Mouse (Mus musculus): Measurements from ENCODE around the gene Sbk1. TPM values are rescaled to one million over a fixed set of nuclear protein-coding genes. Genes with fewer than 3 reads are reported as not detected.

Sbk1 gene
- 10 to 100 TPM; 35.2 to 38.0 TPM for total RNA-seq (2021)
- long read RNA-seq, experiment 1, full-length matches to known transcripts, result 35 of 167 reads
- long read RNA-seq, experiment 1, partial matches to known transcripts, result 14 of 167 reads
- long read RNA-seq, experiment 1, other reads (novel, unspliced or antisense), result 118 of 167 reads
- long read RNA-seq, experiment 2, full-length matches to known transcripts, result 19 of 120 reads
- long read RNA-seq, experiment 2, partial matches to known transcripts, result 13 of 120 reads
- long read RNA-seq, experiment 2, other reads (novel, unspliced or antisense), result 88 of 120 reads

DNA sequence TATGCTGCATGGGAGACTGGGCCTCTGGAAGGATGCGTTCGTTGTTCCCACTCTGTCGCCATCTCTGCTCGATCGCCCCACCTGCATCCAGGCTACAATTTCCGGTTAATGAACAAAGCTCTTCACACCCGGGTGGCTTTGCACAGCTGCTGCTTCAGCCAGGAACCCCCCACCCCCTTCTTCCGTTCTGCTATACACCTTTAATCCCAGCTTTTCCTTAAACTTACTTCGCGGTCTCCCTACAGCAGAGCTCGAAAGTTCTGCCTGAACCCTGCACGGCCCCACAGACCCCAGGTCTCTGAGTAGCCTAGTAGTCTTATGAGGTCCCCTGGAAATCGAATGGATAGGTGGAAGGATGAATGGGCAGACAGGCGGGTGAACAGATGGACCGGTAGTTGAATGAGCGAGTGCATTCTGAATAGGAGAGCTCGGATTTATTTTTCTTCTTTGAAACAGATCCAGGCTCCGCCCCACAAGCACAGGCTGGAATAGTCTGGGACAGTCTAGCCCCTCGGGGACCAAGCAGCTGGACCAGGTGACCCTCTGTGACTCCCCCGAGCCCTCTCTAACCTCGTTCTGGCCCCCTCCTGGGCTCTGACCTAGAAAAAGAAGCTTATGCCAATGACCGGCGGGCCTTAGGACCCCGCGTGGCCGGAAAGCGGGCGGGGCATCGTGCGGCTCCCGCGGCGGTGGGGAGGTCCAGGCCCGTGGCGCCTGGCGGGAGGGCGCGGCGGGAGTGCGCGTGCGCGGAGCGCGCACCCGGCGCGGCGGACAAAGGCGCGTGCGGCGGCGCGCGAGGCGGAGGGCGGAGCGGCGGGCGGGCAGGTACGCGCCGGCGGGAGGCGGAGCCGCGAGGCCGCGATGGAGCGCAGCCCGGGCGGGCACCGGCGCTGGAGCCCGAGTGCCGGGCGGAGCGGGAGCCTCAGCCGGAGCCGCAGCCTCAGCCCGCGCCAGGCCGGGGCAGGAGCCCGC lies at the start of gene Sbk1:
Gene Sbk1, plus strand, starts transcription at position 908 of the 972 bp plus-strand sequence.
- peak; percentile 90 for DNase-seq

DNA sequence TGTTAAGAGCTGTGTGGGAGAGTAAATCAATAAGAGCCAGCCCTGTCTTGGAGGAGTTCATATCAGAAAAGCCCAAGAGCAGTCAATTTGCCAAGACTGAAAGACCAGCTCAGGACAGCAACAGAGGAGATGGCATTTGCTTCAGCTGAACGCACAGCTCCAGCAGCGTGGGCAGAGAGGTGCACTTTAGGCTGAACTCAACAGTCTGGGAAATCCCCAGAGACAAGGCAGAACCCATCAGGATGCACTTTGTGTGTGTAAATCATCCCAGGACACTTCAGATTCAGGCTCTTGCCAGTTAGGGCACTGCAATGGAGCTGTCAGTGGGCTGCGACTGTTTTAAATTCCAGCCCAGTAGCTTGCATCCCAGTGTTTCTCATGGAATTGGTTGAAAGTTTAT lies 49.7 kb upstream of the Sbk1 start:
- DNase-seq, result no peak

DNA sequence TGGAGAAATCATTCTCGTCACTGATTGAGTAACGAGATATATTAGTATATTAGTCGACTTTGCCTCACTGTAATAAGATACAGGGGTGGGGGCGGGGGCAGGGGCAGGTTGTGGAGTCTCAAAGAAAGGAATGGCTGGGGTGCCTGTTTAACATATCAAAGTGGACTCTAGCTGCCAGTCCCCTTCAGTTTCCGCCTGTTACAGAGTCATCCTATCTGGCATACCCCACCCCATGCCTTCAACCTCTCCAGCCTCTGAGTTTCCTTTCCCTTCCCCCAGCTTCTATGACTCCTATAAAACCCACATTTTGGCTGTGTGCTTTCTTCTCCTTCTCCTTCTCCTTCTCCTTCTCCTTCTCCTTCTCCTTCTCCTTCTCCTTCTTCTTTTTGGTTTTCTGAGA lies 46.3 kb upstream of the Sbk1 start:
- DNase-seq, result no peak

DNA sequence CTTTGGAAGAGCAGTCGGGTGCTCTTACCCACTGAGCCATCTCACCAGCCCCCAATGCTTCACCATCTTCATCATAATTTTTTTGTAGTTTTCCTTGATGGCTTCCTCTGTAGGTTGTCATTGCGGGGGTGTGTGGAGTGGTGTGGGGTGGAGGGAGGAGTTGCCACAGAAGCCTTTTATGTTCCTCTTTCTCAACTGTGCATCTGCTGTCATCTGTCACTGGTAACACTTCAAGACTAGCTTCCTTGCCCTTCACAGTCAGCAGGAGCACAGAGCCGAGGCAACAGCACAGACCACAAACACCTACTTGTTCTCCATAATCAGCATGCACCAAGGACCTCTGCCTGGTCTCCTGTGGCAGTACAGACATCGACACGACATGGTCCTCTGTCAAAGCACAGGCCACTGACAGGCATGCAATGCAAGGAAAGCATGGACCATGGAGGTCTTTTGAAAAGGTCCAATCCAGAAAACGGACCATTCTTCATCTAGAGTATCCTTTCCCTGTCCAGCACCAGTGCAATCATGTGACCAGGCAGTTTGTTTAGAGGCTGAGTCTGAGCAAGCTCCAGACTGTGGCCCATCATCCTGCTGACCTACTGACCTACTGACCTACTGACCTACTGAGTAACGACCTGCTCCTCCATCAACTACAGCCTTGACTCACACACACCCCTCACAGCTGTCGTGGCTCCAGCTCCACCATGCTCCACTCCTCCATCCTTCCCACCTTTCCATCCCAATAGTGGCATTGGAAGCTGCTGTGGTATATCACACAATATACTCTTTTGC lies 41.9 kb upstream of the Sbk1 start:
- no peak for DNase-seq

DNA sequence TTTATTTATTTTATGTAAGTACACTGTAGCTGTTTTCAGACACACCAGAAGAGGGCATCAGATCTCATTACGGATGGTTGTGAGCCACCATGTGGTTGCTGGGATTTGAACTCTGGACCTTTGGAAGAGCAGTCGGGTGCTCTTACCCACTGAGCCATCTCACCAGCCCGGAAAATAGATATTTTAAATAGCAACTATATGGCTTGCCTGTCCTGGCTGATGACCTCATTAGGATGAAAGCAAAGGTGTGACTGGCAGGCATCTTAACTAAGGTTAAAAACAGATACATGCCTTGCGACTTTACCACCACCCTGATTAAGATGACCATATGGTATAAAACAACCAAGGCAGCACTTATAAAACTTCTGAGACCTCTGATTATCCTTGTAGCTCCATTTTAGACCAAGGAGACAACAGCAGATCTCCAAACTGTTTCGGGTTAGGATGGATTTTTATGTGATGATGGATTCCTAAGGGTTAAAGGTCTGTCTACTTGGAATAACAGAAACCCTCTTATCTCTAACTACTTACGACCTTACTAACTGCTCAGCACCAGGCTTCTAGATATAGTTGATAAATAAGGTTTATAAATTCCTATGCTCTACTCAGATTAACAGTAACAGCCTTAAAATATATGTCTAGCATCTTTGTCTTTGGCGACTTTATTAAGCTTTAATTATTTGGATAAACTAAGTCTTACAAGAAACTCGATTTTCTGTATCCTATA lies 39.9 kb upstream of the Sbk1 start:
- DNase-seq, result no peak

DNA sequence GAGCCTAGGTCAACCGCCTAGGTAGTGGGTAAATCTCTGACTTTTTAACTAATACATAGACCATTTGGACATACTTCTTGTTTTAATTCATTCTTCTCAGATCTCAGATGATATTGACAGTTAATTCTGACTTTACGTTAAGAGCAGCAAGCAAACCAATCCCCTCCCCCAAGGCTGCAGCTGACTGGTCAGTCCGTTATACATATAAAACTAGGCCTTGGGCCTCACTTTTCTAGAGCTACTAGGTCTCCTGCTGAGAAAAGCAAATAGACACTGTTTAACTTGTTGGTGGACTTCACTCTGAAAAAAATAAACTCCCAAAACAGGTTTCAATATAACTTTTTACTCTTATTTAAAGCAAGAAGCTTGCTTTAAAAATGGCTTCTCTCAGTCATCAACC lies 37.8 kb upstream of the Sbk1 start:
- no peak for DNase-seq

DNA sequence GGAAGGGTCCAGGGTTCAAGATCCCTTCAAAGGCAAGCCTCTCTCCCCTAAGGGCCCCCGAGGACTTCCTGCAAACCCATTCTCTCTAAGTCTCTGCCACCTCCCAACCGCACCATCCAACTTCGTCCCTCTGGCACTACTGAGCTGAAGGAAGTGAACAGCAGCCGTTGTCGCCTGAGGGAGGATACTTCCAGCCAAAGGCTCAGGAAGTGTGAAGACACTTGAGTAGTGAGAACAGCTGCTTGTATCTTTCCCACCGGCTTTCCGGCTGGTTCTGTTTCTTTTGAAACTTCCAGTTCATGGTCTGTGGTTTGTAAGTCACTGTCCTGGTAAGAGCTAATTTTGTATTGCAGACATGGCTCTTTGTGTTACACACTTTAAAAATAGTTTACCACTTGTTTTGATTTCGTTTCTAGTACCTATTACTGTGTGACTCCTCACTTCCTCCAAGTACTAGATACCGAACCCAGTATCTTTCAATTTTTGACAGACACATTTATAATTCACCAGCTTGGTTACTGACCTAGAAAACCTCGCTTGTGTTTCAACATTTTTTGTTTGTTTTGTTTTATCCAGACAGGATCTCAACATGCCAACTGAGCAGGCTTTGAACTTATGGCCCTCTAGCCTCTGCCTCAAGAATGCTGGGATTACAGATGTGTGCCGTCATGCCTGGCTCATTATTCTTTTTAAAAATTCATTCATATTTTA lies 36.2 kb upstream of the Sbk1 start:
- DNase-seq, result no peak

DNA sequence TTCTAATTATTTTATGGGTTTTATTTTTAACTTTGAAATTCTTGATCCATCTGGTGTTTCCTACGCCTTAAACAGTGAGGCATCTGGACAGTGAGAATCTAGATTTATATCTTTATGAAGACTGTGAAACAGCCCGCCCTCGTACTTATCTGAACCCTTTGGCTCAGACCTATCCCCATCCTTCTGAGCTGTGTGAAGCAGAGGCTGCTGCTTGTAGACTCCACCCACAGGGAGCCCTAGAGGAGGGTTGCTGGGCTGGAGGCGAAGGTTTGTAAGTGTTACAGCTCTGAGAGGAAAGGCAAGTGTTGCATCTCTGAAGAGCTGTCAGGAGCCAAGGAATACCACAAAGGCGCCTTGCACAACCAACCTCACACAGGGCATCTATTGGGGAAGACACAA lies 35.6 kb upstream of the Sbk1 start:
- DNase-seq, result no peak

DNA sequence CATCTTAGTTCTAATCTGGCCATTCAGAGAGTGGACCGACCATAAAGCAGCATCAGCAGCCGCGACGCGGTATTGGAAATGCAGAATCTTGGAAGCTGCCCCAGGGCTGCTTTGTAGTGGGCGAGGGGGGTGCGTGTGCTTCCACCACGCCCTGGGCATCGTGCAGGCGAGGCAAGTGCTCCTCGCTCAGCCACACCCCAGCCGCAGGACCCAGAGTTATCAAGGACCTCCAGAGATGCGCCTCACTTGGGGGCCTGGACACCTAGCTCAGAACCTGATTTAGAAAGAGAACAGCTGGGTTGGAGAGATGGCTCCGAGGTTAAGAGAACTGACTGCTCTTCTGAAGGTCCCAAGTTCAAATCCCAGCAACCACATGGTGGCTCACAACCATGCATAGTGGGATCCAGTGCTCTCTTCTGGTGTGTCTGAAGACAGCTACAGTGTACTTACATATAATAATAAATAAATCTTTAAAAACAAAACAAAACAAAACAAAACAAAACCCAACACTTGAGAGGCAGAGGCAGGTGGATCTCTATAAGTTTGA lies 31.5 kb upstream of the Sbk1 start:
- no peak for DNase-seq

DNA sequence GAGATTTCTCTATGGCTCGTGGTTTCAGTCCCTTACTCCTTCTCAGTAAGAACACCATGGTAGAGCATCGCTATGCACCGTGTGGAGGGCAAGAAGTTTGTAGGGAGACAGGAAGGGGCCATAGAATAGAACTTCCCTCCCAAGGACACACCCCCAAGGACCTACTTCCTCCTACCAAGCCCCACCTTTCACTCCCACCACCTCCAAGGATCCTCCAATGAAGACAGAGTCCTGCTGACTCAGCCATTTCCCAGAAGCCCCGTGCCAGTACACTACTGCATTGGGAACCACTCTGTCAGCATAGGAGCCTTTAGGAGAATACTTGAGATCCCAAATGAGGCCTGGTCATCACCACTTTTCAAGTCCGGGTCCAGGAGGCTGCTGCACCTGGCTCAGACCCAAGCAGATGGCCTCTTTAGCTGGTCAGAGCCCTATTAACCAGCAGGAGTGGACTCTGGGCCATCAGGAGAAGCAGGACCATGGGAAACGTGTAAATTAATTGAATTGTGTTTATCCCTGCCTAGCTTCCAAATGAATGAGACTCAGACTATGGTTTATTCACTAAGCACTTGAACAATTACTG lies 28.2 kb upstream of the Sbk1 start:
- no peak for DNase-seq

DNA sequence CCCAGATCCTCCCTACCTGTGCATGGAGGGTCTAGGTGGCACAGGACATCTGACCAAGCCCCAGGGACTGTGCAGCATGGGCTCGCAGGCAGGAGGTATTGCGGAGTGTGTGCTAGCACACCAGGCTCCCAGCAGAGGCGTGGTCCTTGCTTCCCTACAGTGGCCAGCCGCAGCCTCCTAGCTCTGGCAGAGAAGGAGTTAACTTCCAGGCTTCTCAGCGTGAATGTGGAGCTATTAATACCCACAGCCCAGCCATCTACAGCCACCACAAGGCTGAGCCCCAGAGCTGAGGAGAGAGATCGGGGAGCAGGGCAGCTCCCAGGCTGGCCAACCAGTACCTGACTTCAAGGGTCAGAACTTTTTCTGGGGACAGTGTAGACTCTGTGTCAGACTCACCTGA lies 24.3 kb upstream of the Sbk1 start:
- peak; percentile 25 for DNase-seq

DNA sequence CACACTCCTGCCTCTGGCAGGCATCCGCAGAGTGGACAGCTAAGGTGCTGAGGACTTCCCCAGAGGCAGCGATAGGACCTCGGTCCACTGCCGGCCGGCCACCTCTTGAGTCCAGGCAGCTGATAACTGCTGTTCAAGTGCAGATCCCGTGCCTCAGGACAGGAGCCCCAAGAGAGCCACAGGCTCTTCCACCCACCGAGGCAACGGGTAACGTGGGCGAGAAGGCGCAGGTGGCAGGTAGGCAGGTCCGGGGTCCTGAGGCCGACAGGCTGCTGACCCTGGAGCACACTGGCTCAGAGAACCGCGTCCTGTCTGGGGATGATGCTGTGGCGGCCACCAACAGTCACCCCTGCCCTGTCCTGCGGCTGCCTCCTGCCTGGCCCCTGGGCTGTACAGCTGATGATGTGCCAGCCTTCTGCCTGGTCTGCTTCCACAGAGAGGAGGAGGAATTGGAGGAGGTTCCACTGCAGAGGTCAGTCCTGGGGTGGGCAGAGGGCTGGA lies 23.7 kb upstream of the Sbk1 start:
- DNase-seq, result peak; percentile 23

DNA sequence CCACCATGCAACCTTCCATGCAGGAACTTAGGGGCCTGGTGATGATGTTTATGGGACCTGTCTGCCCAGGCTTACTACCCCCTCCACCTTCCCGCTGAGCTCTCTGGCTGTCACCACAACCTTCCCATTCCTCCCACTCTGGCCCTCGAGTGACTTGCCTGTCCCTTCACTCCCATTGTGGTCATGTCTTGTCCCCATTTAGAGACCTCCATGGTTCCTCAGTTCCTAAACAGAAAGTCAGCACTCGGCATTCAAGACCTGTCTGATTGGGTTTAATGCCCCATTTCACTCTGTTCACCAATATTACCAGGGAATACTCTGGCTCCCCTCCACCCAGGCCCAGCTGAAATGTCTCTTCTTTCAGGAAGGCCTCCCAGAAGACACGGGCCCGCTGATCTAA lies 23.3 kb upstream of the Sbk1 start:
- DNase-seq, result no peak

DNA sequence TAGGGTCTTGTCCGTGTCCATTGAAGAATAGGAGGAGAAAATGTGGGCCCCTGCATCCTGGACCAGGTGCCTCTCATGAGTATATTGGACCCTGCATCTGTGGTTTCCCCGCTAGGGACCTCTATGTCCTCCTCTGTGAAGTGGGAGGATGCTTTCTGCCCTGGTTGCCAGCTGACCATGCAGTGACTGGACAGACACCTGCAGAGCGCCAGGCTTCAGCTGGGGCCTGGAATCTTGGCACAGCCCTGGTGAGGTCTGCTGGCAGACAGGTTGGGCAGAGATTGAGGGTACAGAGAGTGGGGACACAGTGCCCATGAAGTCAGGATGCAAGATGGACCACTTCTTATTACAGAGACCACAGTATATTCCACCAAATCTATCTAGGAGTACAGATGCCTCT lies 22.4 kb upstream of the Sbk1 start:
- no peak for DNase-seq

DNA sequence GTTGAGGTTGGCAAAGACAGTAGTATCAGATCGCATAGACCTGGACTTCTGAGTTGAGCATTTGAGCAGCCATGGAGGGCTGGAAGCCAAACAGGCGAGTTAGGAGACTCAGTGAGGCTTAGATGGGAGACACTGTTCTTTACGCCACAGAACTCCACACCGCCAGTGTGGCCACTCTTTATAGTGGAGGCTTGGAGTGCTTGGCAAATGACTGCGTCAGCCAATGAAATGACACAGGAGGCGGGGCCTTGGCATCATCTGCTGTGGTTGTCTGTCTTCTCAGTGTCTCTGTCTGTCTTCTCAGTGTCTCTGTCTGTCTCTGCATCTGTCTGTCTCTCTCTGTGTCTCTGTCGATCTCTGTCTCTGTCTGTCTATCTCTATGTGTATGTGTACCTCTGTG lies 21.9 kb upstream of the Sbk1 start:
- peak; percentile 41 for DNase-seq

DNA sequence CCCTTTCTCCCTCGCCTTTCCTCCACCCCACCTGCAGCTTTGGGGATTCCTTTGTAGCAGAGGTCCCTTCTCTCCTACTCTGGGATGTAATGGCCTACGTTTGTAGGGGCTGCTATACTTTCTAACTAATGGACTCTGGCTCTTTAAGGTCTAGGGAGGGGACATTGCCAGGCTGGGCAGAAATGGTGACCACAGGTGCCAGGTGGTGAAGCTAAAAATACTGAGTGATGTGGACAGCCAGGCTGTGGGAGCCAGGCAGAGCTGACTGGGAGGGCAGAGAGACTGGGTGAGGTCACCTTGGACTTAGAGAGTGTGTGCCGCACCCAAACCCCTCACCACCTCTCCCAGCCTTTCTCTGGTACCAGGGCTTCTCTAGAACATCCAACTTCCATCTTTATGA lies 20.7 kb upstream of the Sbk1 start:
- peak; percentile 37 for DNase-seq

DNA sequence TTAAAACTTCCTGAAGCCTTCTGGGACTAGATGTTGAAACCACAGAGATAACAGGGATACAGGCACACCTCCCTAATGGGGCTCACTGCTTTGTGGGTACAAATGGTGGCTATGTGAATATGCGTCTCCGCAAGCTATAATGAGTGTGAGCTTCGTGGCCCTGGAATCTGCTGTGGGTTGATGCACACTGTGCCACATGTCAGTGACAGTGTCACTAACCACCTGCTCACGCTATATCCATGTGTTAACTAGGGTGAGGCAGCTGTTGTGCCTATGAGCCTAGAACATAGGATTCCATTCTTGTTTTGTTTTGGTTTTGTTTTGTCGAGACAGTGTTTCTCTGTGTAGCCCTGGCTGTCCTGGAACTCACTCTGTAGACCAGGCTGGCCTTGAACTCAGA lies 20.2 kb upstream of the Sbk1 start:
- no peak for DNase-seq

DNA sequence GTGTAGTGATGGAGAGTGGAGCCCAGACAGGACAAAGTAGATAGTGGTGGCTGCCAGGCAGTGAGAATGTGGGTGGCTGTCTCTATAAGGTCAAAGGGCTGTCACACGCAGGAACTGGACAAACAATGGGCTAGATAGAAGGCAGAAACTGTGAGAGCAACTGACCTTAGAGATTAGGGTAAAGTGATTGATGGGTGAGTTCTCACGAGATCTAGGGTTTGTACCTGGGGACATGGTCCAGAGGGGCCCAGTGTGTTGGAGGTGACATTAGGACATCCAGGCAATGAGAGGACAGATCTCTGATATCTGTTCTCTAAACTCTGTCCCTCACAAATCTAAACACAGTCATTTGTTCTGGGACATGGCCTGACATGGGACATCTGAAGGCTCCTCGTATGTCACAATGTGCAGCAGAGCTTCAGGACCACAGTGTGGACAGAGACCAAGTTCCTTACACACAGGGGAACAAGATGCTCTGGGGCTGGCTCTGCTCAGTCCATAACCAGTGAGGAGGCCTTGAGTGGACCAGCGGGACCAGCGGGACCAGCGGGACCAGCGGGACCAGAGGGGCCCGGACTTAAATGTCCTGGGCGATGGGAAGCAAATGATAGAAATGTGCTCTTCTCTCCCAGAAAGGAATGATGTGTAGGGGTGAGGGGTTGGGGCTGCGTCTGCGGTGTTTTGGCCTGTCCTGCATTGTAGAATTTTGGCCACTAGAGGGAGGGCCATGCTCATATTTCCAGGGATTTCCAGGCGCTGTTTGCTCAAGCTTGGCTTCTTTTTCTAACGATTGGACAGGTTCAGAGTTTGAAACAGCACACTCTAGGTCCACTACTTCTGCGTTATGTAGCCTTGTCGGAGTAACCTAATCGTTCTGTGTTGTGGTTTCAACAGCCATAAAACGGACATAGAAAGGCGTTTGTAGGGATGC lies 11.9 kb upstream of the Sbk1 start:
- peak; percentile 57 for DNase-seq

DNA sequence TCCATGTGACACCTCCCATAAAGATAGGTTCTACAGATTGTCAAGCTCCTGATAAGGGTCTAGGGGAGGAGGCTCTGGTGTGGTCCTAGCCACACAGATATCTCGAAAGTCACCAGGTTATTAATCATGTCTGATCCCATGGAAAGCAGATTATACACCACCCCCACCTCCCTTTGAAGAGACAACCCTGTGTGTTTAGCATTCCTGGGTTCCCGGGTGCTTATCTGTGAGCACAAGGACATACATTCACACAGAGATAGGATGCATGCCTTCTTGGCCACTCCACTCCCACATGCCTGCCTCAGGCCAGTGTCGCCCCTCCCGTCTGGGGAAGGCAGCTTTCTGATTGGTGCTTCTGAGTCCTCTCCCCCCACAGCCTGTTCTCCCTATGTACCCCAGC lies 10.6 kb upstream of the Sbk1 start:
- no peak for DNase-seq
